ENCODE assay signal across 8 mouse cellular contexts in the genomic region with DNA sequence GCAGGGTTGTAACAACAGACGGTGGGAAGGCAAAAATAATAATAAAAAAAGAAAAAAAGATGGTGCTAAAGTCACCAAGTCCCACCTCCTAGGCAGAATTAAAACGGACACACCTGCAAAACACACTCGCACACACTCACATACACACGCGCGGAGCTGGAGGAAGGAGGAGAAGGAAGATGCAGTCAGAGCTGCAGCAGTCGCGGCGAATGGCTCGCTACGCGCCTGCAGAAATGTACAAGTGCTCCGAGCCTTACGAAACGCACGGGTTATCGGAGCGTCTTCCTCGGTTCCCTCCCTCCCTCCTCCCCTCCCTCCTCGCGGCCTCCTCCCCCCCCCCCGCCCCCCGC.
DNase-seq lines count a peak whose midpoint lies in the region; ATAC-seq and TF ChIP-seq lines count a peak whose summit lies in the region.

No protein-coding gene starts in this region.

- H3K36me3 ChIP-seq in heart, embryonic 13.5 days: no peaks in the 10 kb centered on the region
- no peaks in the 10 kb centered on the region for H3K36me3 ChIP-seq in midbrain, embryonic 13.5 days

- WGBS in heart, embryonic 13.5 days: 0% methylated on average over 5 of the region's 23 CpGs
- WGBS in midbrain, embryonic 13.5 days: 0% methylated on average over 19 of the region's 23 CpGs

- peak overlapping the region; percentile 62 for H3K4me3 ChIP-seq in heart, embryonic 13.5 days
- H3K4me3 ChIP-seq in embryonic fibroblast, embryonic 13.5 days (ENCODE audit: insufficient read depth, low read length): peak overlapping the region; percentile 36
- H3K4me3 ChIP-seq in midbrain, embryonic 13.5 days (replicated peaks): peak overlapping the region; percentile 74

- no peak for TF ChIP-seq CTCF in embryonic fibroblast, embryonic 13.5 days (IDR thresholded peaks at IDR 0.05; ENCODE audit: borderline replicate concordance, insufficient read depth, low read length)

- H3K4me2 ChIP-seq in heart, embryonic 13.5 days: peak overlapping the region; percentile 95
- H3K4me2 ChIP-seq in midbrain, embryonic 13.5 days (replicated peaks): peak overlapping the region; percentile 88

- TF ChIP-seq POLR2A in embryonic fibroblast, embryonic 13.5 days (IDR thresholded peaks at IDR 0.05; ENCODE audit: low read depth, low read length): no peak

- peak overlapping the region; percentile 73 for H3K9ac ChIP-seq in heart, embryonic 13.5 days
- peak overlapping the region; percentile 81 for H3K9ac ChIP-seq in midbrain, embryonic 13.5 days (replicated peaks)

- peaks cover 99% of the 10 kb centered on the region for H3K27me3 ChIP-seq in heart, embryonic 13.5 days (replicated peaks)
- H3K27me3 ChIP-seq in midbrain, embryonic 13.5 days: peaks cover 56% of the 10 kb centered on the region

- no peak for ATAC-seq in heart, embryonic 13.5 days (ENCODE audit: extremely low read depth, insufficient number of reproducible peaks, low FRiP score, low TSS enrichment)
- ATAC-seq in midbrain, embryonic 13.5 days: peak; percentile 73

- DNase-seq in heart, adult 11 months: no peak
- DNase-seq in adrenal gland, postnatal 10 days: peak; percentile 41
- peak; percentile 50 for DNase-seq in layer of hippocampus, adult 9-11 months
- DNase-seq in thymus, postnatal 25 days: peak; percentile 40
- no peak for DNase-seq in B cell, adult 2 months

- no peak overlapping the region for H3K27ac ChIP-seq in heart, embryonic 13.5 days (replicated peaks)
- H3K27ac ChIP-seq in embryonic fibroblast, embryonic 13.5 days (ENCODE audit: insufficient read depth, low read length): no peak overlapping the region
- H3K27ac ChIP-seq in midbrain, embryonic 13.5 days: peak overlapping the region; percentile 91

- no peaks in the 10 kb centered on the region for H3K9me3 ChIP-seq in heart, embryonic 13.5 days
- no peaks in the 10 kb centered on the region for H3K9me3 ChIP-seq in midbrain, embryonic 13.5 days

- peaks cover 18% of the 10 kb centered on the region for H3K4me1 ChIP-seq in heart, embryonic 13.5 days
- H3K4me1 ChIP-seq in embryonic fibroblast, embryonic 13.5 days (ENCODE audit: control insufficient read depth, insufficient read depth, low read length): no peaks in the 10 kb centered on the region
- H3K4me1 ChIP-seq in midbrain, embryonic 13.5 days (replicated peaks): peaks cover 46% of the 10 kb centered on the region

Comparison
In these comparisons a context has a peak if more than half of its experiments do, and no peak if none do; other contexts are left out.
1. DNase-seq: peak in adrenal gland, postnatal 10 days (single experiment), layer of hippocampus, adult 9-11 months (single experiment) and thymus, postnatal 25 days (single experiment); none in heart, adult 11 months (single experiment) and B cell, adult 2 months (0 of 2).
2. Peak in every context shown above with its lines, with median percentiles within 50 percentile points of each other: H3K4me3 ChIP-seq.